Mouse (Mus musculus): Measurements from ENCODE around the gene Phgdh. TPM values are rescaled to one million over a fixed set of nuclear protein-coding genes. Genes with fewer than 3 reads are reported as not detected.

Phgdh gene
- total RNA-seq (2023): 52.7 to 62.8 TPM (median 55.5 TPM) in 4 replicates

DNA sequence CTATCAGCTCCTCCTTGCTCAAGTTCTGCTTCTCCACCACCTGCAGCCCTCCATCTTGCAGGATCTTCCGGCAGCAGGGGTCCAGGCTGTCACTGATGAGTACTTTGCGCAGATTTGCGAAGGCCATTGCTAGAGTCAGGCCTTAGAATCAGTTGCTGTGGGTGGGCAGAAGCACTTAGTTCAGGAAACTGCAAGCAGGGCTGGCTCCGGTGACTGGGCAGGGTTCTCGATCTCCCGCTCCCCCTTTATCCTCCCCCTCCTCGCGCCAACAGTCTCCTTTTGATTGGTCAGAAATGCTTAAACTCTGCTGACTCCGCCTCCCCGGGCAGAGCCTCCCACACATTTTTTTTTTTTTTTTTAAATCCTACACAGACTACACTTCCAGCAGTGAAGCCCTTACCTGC lies at the start of gene Phgdh:
Gene Phgdh, minus strand, starts transcription at position 285 of the 404 bp plus-strand sequence.

DNA sequence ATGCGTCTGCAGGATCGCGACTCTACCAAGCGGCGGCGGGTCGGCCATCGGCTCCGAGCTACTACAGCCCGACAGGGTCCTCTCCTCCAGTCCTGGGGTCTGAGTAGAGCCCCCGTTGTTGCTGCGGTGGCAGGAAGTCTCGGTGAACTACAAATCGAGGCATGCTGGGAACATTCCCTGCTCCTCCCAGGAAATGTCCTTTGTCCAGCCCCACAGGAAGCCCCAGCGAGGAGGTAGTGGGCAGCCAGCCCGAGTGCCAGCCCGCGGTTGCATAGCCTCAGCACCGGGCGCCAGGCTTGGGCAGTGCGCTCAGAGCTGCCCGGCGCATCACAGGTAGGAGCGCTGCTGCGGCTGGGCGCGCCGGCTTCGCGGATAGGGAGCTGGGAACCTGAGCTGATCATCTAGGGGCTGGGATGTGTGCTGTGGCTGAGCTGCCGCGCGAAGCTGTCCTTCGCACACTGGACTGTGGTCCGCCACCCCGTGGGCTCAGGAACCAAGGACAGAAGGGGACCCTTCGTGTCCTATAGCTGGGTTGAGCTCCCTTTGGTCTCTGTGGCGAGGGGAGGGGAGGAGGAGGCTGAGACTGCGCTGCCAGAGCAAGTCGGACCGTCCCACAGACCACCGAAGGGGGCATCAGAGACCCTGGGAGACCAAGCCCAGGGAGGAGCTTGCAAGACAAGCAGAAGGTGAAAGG lies 42.6 kb upstream of the Phgdh start, which contains the start of gene Zfp697:
Gene Zfp697, plus strand, starts transcription at position 216 of the 694 bp plus-strand sequence.

DNA sequence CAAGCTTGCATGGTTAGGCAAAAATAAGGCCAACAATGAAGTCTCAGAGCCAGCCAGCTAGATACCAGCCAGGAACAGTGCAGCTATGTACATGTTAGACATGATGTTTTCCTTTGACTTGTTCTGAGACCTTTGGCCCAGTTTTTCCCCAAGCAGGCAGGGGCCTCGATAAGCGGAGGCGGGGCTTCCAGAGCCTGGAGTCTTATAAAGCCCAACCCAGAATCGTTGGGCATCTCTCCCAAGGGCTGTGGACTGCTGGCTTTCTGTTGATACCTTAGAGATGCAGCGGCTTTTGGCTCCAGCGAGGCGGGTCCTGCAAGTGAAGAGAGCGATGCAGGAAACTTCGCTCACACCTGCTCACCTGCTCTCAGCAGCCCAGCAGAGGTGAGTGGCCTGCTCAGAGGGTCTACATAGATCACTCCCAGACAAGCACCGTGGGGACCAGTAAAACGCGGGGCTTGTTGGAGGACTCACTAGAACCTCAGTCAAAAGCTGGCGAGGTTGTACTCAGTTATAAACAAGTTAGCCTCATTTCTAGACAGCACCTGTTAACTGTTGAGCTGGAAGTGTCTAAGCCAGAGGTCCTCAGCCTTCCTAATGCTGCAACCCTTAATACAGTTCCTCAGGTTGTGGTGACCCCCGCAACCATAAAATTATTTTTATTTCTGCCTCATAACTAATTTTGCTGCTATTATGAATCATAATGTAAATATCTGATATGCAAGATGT lies 59.4 kb downstream of the Phgdh start, which contains the start of gene Hmgcs2:
Gene Hmgcs2, plus strand, starts transcription at position 232 of the 729 bp plus-strand sequence.

Other genes with a start within 250 kb of the Phgdh start
- 10.0 to 13.2 TPM (median 11.8 TPM) in 4 replicates for gene Adam30, start 179.4 kb downstream of the Phgdh start, total RNA-seq (2023)
- not detected in 4 replicates for gene Reg4, start 117.8 kb downstream of the Phgdh start, total RNA-seq (2023)
- not detected in 4 replicates for gene Hmgcs2, start 59.6 kb downstream of the Phgdh start, total RNA-seq (2023)
- not detected in 4 replicates for gene Zfp697, start 42.5 kb upstream of the Phgdh start, total RNA-seq (2023)
- not detected in 4 replicates for gene Gm4450, start 117.1 kb upstream of the Phgdh start, total RNA-seq (2023)
- gene Hsd3b4, start 170.5 kb upstream of the Phgdh start, total RNA-seq (2023): not detected in 4 replicates
- not detected in 4 replicates for gene Gm10681, start 248.8 kb upstream of the Phgdh start, total RNA-seq (2023)

Measured in B cell, adult 62 days (primary cell).